Mouse (Mus musculus): Measurements from ENCODE around the gene Wnt3. TPM values are rescaled to one million over a fixed set of nuclear protein-coding genes. Genes with fewer than 3 reads are reported as not detected.

The Wnt3 gene
- total RNA-seq, 2 experiments from 2014 or later: 0.15 TPM; not detected in 1

DNA sequence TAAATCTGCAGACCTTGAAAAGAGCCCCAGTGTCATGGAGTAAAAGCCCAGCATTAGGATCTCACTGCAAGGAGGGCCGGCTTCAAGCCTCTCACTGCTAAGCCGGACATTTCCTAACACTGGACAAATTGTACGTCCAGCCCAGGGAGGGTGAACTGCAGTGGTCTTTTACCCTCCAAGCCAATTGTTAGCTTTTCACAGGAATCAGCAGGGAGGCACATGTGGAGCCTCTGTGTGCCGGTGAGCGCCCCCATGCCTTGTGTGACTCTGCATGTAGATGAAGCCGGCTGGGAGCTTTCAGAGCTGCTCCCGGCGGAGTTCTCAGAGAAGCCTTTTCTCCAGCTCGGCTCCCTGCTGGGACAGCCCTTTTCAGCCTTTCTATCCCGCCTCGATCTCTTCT, 66.9 kb downstream of the Wnt3 start:
- DNase-seq: peak; percentile 27

DNA sequence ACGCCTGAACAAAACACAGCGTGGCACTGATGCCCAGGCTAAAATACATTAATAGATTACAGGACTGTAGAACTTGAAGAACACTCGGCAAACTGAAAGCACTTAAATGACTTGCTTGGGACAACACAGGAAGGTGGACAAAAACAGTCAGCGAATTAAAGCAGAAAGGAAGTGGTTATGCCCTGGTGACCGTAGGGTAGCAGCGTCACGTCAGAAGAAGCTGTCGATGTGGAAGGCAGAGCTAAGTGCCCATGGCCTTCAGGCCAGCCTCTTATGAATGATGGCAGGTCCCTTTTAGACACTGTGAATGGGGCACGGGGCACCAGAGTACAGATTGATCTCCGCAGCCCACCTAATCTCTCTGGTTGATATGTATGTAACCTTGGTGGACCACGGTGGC, 74.3 kb downstream of the Wnt3 start:
- no peak for DNase-seq

DNA sequence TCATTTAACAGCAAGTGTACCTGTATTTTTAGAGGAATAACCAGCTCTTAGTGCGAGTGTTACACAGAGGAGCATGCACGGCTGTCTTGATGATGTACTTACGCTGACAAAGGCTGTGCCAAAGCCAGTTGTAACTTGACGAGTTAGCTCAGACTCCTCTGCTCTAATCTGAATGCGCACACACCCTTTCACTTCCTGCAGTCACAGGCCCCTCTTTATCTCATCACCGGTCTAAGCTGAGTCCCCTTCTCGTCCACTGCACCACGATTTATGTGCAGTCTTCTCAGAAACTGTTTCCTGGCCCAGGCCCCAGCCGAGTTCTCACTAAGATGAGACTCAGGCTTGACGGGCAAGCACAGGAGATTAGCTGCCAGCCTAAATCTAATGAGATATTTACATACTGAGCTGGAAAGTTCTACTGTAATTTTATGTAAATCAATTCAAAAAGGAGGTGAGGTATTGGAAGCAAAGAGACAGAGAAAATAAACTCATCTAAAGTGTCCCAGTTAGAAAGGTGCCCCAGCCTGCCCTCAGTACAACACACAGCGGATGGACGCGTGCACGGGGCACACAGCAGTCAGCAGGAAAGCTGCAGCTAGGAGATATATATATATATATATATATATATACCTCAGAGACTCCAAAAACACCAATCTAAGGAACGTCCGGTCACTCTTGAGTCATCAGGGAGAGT, 78.8 kb downstream of the Wnt3 start:
- no peak for DNase-seq

DNA sequence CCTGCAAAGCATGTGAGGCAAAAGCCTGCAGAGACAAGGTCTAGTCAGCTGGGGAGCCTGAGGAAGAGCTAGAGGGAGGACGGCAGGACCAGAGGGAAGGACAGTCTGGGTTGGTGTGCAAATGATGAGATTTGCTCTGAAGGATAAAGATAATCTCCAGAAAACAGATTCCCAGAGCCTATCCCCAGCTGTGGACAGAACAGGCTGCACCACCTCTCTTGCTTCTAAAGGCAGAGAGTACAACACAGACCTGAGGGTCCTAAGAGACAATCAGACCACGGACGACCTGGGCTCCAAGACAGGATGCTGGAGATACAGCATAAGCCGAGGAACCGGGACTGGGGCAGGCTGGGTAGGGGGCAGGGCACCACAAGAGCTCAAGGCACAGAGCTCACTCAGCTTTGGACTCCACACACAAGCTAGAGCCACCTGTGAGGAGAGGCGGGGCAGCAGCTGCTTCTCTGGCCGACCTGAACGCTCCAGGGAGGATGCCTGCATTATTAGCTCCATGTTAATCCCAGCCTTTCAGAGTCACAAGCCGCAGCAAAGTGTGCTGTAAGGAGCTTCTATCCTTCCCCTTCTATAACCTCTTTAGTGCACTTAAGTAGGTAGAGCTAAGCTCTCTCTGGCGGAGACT, 79.5 kb downstream of the Wnt3 start:
- no peak for DNase-seq

DNA sequence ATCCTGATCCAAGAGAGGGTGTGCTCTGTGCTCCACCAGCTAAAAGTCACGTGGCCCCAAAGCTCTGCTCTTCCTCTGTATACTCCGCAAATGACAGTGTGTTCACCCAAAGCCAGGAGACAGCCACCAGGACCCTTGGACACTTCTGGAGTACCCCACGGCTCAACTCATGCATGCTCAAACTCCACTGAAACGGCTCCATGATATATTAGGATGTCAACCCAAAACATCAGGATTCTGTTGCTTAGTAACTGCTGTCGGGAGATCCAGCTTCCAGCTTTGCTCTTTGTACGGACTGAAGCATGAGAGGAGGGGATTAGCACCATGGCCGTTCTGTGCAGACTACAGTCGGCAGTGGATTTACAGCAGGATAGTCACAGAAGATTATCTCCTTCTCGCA, 80.3 kb downstream of the Wnt3 start:
- no peak for DNase-seq

DNA sequence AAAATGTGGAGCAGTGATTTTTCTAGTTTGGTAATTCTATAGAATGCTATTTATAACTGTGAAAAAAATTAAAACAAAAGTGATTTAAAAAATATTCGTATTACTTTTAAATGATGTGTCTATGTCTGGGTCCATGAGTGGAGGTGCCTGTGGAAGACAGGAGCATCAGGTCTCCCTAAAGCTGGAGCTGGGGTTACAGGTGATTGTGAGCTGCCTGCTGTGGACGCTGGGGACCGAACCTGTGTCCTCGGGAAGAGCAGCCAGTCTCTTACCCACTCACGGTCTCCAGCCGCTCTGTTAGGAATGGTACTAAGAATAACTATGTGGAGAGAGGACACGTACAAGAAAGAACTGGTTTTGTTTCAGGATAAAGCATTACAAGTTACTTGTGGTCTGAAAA, 82.7 kb downstream of the Wnt3 start:
- no peak for DNase-seq

DNA sequence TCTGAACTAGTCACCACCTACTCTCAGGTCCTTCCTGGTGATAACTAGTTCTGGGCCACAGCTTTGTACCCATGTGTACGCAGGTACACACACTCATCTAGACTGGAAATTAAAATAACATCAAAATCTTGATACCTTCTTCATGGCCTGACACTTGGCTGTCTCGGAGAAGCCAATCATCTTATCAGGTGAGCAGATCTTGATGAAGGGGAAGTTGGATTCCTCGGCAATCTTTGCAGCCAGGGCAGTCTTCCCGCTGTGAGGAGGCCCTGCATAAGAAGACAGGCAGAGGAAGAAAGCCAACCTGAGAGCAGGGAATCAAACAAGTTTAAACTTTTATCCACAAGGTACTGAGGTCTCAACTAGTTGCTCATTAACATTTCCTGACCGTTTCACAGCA, 84.8 kb downstream of the Wnt3 start:
- no peak for DNase-seq

DNA sequence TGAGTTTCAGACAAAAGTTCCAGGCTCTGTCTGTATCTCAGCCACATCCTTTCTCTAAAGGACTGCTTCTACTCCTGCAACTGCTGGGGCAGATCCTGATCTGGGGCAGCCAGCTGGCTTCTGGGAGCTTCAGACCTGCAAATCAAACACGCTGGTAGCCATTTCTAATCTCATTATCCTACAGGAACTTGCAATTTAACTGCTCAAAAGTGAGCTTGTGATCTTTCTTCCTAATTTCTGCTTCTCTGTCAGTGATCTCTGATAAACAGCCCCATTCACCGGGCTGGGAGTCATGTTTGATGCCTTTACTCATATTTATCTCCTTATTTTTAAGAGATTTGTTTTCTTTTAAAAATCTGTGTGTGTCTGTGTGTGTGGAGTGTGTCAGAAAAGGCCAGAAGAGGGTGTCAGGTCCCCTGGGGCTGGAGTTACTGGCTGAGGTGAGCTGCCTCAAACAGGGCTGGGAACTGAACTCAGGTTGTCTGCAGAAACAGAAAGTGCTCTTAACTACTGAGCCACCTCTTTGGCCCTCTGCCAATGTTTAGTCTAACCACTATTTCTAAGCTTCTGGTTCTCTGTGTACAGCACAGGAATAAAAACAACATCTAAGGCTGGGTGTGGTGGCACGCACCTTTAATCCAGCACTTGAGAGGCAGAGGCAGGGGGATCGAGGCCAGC, 86.1 kb downstream of the Wnt3 start:
- no peak for DNase-seq

DNA sequence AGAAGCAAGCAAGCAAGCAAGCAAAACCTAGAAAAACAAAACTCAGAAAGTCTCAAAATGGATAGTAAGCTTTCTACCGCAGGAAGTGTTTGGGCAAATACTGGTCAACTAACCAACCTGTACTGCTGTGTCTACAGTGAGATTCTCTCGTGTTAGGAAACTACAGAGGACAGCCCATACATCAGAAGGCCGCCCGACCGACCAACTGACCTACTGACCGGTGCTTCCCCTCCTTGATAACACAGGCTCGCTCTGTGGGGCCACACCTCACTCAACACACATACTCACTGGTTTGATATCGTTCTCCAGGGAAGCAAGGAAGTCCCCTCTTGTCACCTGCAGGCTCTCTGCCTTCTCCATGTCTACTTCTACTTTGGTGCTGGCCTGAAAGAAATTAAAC, 89.0 kb downstream of the Wnt3 start:
- no peak for DNase-seq

DNA sequence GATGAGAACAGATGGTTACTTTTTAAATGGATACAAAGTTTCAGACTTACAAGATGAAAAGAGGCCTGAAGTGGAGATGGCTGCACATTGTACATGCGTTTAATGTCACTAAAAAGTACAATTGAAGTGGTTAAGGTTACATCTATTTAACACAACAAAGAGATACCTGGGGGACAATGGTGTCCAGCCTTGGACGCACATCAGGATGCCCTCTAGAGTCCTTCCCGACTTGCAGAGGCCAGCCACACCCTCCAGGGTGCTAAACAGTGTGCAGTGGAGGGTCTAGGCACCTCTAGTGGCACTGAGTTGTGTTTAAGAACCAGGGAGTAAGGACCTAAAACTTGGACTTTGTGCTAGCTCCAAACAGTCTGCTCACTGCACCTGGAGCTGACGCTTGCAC, 90.5 kb downstream of the Wnt3 start:
- no peak for DNase-seq

DNA sequence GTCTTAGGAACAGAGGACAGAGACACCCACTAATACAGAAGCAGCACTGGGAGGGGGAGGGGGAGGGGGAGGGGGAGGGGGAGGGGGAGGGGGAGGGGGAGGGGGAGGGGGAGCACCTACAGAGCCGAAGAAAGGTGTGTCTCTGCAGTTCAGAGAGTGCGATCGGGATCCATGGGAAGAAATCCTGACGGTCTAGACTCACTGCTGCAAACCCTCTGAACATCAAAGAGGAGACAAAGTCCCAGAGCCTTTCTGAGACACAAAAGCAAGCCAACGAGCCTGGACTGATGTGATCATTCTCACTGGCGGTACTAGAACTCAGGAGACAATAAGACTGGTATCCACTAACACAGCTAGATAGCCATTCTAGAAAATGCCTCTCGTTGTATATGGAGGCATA, 91.4 kb downstream of the Wnt3 start:
- DNase-seq: no peak

Other genes with a start within 250 kb of the Wnt3 start
- gene Gm884, start 153.0 kb upstream of the Wnt3 start, total RNA-seq (2021): not detected
- not detected for gene Lyzl6, start 135.3 kb upstream of the Wnt3 start, total RNA-seq (2021)
- under 1 TPM in 1 of 2 experiments, not detected in 1; 0.45 TPM for gene Rprml, start 124.6 kb upstream of the Wnt3 start, total RNA-seq (2021)
- gene Gosr2, start 76.3 kb upstream of the Wnt3 start, total RNA-seq (2021): 10 to 100 TPM; 64.3 to 72.7 TPM
- gene Wnt9b, start 24.3 kb upstream of the Wnt3 start, total RNA-seq (2021): under 1 TPM; 0.12 to 0.39 TPM
- gene Nsf, start 179.9 kb downstream of the Wnt3 start, total RNA-seq (2021): 10 to 100 TPM; 89.5 to 94.1 TPM
- gene Arf2, start 192.6 kb downstream of the Wnt3 start, total RNA-seq (2021): 10 to 100 TPM; 39.5 to 40.1 TPM